Mouse (Mus musculus) intestine, postnatal 0 days (tissue): ENCODE data around the gene Gramd1b. TPM values are rescaled to one million over a fixed set of nuclear protein-coding genes. Genes with fewer than 3 reads are reported as not detected.

Experiments used
- ATAC-seq: fragments of 200-750 bp; cut with Nextera tagmentation; 2 replicates; pipeline ENCODE4 v1.8.0; 2017; ENCODE audit warnings: mild to moderate bottlenecking, moderate TSS enrichment, moderate library complexity
- H3K27ac ChIP-seq: fragments of 300-500 bp; sonication (generic); 2 replicates; pipeline ENCODE4 v1.5.1; 2014; ENCODE audit warnings: mild to moderate bottlenecking, low read depth, low read length, moderate library complexity
- H3K27me3 ChIP-seq: fragments of 300-500 bp; sonication (generic); replicated peaks from 2 replicates; pipeline ENCODE4 v1.6.1; 2014; ENCODE audit warnings: low read length, mixed read lengths; ENCODE audit not compliant: control insufficient read depth, insufficient read depth
- H3K36me3 ChIP-seq: fragments of 300-500 bp; sonication (generic); 2 replicates; pipeline ENCODE4 v1.6.1; 2014; ENCODE audit warnings: mild to moderate bottlenecking, moderate library complexity; ENCODE audit not compliant: control insufficient read depth, insufficient read depth
- H3K4me1 ChIP-seq: fragments of 300-500 bp; sonication (generic); replicated peaks from 2 replicates; pipeline ENCODE4 v1.6.1; 2014; ENCODE audit warnings: antibody characterized with exemption, low read length, mixed read lengths; ENCODE audit not compliant: control insufficient read depth, insufficient read depth
- H3K4me2 ChIP-seq: fragments of 300-500 bp; sonication (generic); replicated peaks from 2 replicates; pipeline ENCODE4 v1.6.1; 2014; ENCODE audit warnings: low read depth, mild to moderate bottlenecking, moderate library complexity
- H3K4me3 ChIP-seq: fragments of 300-500 bp; sonication (generic); 2 replicates; pipeline ENCODE4 v1.5.1; 2014; ENCODE audit warnings: low read depth, low read length
- H3K9ac ChIP-seq: fragments of 300-500 bp; sonication (generic); 2 replicates; pipeline ENCODE4 v1.6.1; 2014; ENCODE audit warnings: mild to moderate bottlenecking, low read depth, low read length
- H3K9me3 ChIP-seq: fragments of 300-500 bp; sonication (generic); 2 replicates; pipeline ENCODE4 v1.6.1; 2016; ENCODE audit warnings: mixed run types; ENCODE audit not compliant: control insufficient read depth
- CTCF ChIP-seq: sonication (generic); IDR thresholded peaks from 2 replicates; pipeline ENCODE4 v1.5.1; 2016; ENCODE audit warnings: low read depth, mild to moderate bottlenecking, control low read depth, antibody characterized with exemption, moderate library complexity
- WGBS: fragments of 180-500 bp; shearing (Covaris S2); extraction: QIAGEN DNeasy Blood & Tissue Kit; methylation state at CpG from one replicate; pipeline ENCODE4 v1.1.7; 2014; 5-methylcytosine and 5-hydroxymethylcytosine counted together
- polyA plus RNA-seq: library from polyadenylated mRNA; unstranded; fragments of >200 nt; fragmentation: Nextera tagmentation; extraction: Ambion mirVana; gene quantifications from 2 replicates; pipeline ENCODE4 v1.2.1, GENCODE M21; 2015

Gene Gramd1b
- polyA plus RNA-seq, 1 experiment from 2014 or later, result 15.2 TPM

- 94% methylated on average over 5 of the region's 5 CpGs for WGBS
- no peaks in the 10 kb centered on the region for H3K4me1 ChIP-seq
- H3K4me2 ChIP-seq, result no peak overlapping the region
- no peak overlapping the region for H3K27ac ChIP-seq
- H3K9me3 ChIP-seq, result no peaks in the 10 kb centered on the region
- no peak for ATAC-seq
- no peak overlapping the region for H3K4me3 ChIP-seq
- no peak overlapping the region for H3K9ac ChIP-seq
- TF ChIP-seq CTCF, result no peak
- H3K36me3 ChIP-seq, result peaks cover 45% of the 10 kb centered on the region
- no peaks in the 10 kb centered on the region for H3K27me3 ChIP-seq
These were observed 234.9 kb downstream of the Gramd1b start for GRCm38 (mm10) chr9:40296251-40296650.

- TF ChIP-seq CTCF, result no peak
- H3K4me3 ChIP-seq, result no peak overlapping the region
- H3K36me3 ChIP-seq, result peaks cover 41% of the 10 kb centered on the region
- no peak overlapping the region for H3K27ac ChIP-seq
- no peak for ATAC-seq
- H3K4me1 ChIP-seq, result no peaks in the 10 kb centered on the region
- WGBS, result 95% methylated on average over 1 of the region's 1 CpGs
- H3K9ac ChIP-seq, result no peak overlapping the region
- no peaks in the 10 kb centered on the region for H3K27me3 ChIP-seq
- no peak overlapping the region for H3K4me2 ChIP-seq
- no peaks in the 10 kb centered on the region for H3K9me3 ChIP-seq
These were observed 236.3 kb downstream of the Gramd1b start for GRCm38 (mm10) chr9:40294866-40295265.

DNA sequence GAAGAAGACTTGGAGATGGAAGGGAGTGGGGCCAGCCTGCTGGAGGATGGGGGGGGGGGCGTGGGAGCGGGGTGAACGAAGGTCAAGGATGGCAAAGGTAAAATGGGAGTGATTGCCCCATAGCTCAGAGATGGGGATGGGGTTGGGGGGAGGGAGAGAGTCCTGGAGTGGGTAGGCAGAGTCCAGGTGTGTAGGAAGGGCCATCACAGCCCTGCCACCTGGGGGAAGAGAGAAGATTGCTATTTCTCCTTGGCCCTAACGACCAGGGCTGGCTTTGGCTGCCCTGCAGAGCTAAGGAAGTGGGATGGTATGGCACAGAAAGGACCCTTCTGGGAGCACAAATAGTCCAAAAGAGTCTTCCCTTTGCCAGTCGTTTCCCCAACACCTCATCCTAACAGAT lies 237.0 kb downstream of the Gramd1b start:
- TF ChIP-seq CTCF, result no peak
- Histone ChIP-seq H3K36me3 (peaks cover 38% of the 10 kb centered on the region), H3K9ac (no peak overlapping the region), H3K4me3 (no peak overlapping the region), H3K4me2 (no peak overlapping the region), H3K27me3 (no peaks in the 10 kb centered on the region), H3K9me3 (no peaks in the 10 kb centered on the region), H3K4me1 (no peaks in the 10 kb centered on the region), H3K27ac (no peak overlapping the region)
- WGBS, result 89% methylated on average over 5 of the region's 5 CpGs
- no peak for ATAC-seq

GRCm38 (mm10) chr9:40293740-40294139 lies 237.4 kb downstream of the Gramd1b start:
- Histone ChIP-seq H3K27me3 (no peaks in the 10 kb centered on the region), H3K9ac (no peak overlapping the region), H3K4me1 (no peaks in the 10 kb centered on the region), H3K4me3 (no peak overlapping the region), H3K9me3 (no peaks in the 10 kb centered on the region), H3K36me3 (peaks cover 33% of the 10 kb centered on the region), H3K27ac (no peak overlapping the region), H3K4me2 (no peak overlapping the region)
- ATAC-seq, result no peak
- 92% methylated on average over 5 of the region's 5 CpGs for WGBS
- TF ChIP-seq CTCF, result no peak

DNA sequence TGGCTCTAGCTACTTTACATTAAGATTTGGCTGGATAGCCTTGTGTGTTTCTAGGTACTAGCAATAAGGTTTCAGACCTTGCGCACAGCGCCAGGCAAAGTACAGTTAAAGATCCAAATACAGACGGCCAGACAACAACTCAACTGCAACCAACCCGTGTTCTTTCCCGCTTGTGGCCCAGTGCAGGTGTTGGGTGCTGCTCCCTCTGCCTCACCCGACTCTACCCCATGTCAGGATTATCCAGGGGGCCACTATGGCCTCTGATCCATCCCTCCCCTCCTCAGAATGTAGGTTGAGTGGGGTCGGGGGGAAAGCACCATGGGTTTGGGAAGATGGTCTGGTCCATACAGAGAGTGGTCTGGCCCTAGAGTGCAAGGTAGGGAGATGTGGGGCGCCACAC lies 237.9 kb downstream of the Gramd1b start:
- H3K4me3 ChIP-seq, result no peak overlapping the region
- H3K4me2 ChIP-seq, result no peak overlapping the region
- H3K27ac ChIP-seq, result no peak overlapping the region
- H3K27me3 ChIP-seq, result no peaks in the 10 kb centered on the region
- H3K9ac ChIP-seq, result no peak overlapping the region
- H3K4me1 ChIP-seq, result no peaks in the 10 kb centered on the region
- H3K36me3 ChIP-seq, result peaks cover 28% of the 10 kb centered on the region
- 96% methylated on average over 8 of the region's 8 CpGs for WGBS
- no peak for TF ChIP-seq CTCF
- no peaks in the 10 kb centered on the region for H3K9me3 ChIP-seq
- no peak for ATAC-seq

- Histone ChIP-seq H3K9ac (no peak overlapping the region), H3K4me1 (no peaks in the 10 kb centered on the region), H3K27ac (no peak overlapping the region), H3K36me3 (peaks cover 21% of the 10 kb centered on the region), H3K27me3 (no peaks in the 10 kb centered on the region), H3K4me3 (no peak overlapping the region), H3K9me3 (no peaks in the 10 kb centered on the region), H3K4me2 (no peak overlapping the region)
- no peak for TF ChIP-seq CTCF
- 88% methylated on average over 4 of the region's 4 CpGs for WGBS
- ATAC-seq, result no peak
These were observed 238.7 kb downstream of the Gramd1b start for GRCm38 (mm10) chr9:40292475-40292874.

DNA sequence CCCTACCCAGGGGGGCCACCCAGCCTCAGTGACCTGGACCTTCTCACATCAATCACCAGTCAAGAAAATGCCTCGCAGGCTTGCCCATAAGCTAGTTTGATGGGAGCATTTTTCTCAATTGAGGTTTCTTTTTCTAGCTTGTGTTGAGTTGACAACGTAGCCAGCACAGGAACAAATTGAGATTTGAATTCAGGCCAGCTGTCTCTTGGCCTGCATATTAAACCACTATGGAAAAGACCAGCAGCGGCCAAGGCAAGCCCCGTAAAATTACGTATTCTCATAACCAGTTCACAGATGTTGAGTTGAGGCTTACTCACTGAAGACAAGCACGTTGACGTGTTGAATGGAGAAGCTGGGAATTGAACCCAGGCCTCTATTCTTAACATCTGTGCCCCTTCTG lies 248.2 kb downstream of the Gramd1b start:
- Histone ChIP-seq H3K27me3 (no peaks in the 10 kb centered on the region), H3K27ac (no peak overlapping the region), H3K4me1 (no peaks in the 10 kb centered on the region), H3K4me2 (no peak overlapping the region), H3K9me3 (no peaks in the 10 kb centered on the region), H3K9ac (no peak overlapping the region), H3K4me3 (no peak overlapping the region), H3K36me3 (no peaks in the 10 kb centered on the region)
- ATAC-seq, result no peak
- no peak for TF ChIP-seq CTCF
- 95% methylated on average over 7 of the region's 7 CpGs for WGBS
